13 mouse cellular contexts compared by ENCODE assay signal in genomic region chr1:52971881-52972503, GRCm38 (mm10). TPM values are rescaled to one million over a fixed set of nuclear protein-coding genes. Genes with fewer than 3 reads are reported as not detected.
A peak's percentile ranks its signal among the peaks of the same experiment; 100 is the strongest.
DNase-seq lines count a peak whose midpoint lies in the region; ATAC-seq and TF ChIP-seq lines count a peak whose summit lies in the region.
"Had no signal": no experiment of that assay in that cellular context is flagged by ENCODE, and none has a peak within 500 bp of the region (broad histone marks: within the 10 kb centered on the region; RNA-seq: fewer than 3 reads in every experiment).

No protein-coding gene starts in this region.

- H3K4me1 ChIP-seq in limb, embryonic 13.5 days: no peaks in the 10 kb centered on the region
- no peaks in the 10 kb centered on the region for H3K4me1 ChIP-seq in limb, embryonic 10.5 days
- H3K4me1 ChIP-seq in limb, embryonic 14.5 days (ENCODE audit: control insufficient read depth, insufficient read depth, low read length): no peaks in the 10 kb centered on the region

- peak; percentile 69 to 71 for DNase-seq in cerebellum, postnatal 10 days
- DNase-seq in cerebellum, adult 11 months: no peak
- no peak for DNase-seq in limb, embryonic 10.5 days (ENCODE audit: low spot score)
- DNase-seq in limb, embryonic 14.5 days (ENCODE audit: low spot score): peak; percentile 21
- peak; percentile 27 for DNase-seq in skeletal muscle tissue, adult 2 months (ENCODE audit: low read depth, low spot score)
- no peak for DNase-seq in left cerebral cortex, adult 11 months (ENCODE audit: low spot score)
- DNase-seq: cerebellum, adult 8-10 months; spleen, adult 18-20 months; thymus, postnatal 36 days had no signal

- peak; percentile 40; the same call in 1 of the 2 replicates for ATAC-seq in limb, embryonic 13.5 days (ENCODE audit: low FRiP score, low read depth)
- peak; percentile 50; the same call in 1 of the 2 replicates for ATAC-seq in limb, embryonic 14.5 days (ENCODE audit: low FRiP score, low read depth)
- ATAC-seq in erythroid progenitor cell, adult 5-6 weeks (replicated peaks; ENCODE audit: low FRiP score, poor library complexity, severe bottlenecking): no peak

- no peaks in the 10 kb centered on the region for H3K36me3 ChIP-seq in limb, embryonic 13.5 days
- no peaks in the 10 kb centered on the region for H3K36me3 ChIP-seq in limb, embryonic 10.5 days
- H3K36me3 ChIP-seq in limb, embryonic 14.5 days (ENCODE audit: control insufficient read depth, insufficient read depth, low read length): no peaks in the 10 kb centered on the region
- H3K36me3 ChIP-seq: G1E had no signal

- no peak overlapping the region for H3K9ac ChIP-seq in limb, embryonic 13.5 days
- no peak overlapping the region for H3K9ac ChIP-seq in limb, embryonic 14.5 days (ENCODE audit: low read depth, low read length, severe bottlenecking)

- no peak overlapping the region for H3K27ac ChIP-seq in limb, embryonic 13.5 days
- no peak overlapping the region for H3K27ac ChIP-seq in limb, embryonic 10.5 days
- no peak overlapping the region for H3K27ac ChIP-seq in limb, embryonic 14.5 days (replicated peaks; ENCODE audit: low read depth, low read length)
- H3K27ac ChIP-seq: left cerebral cortex, adult 2 months had no signal

- H3K4me3 ChIP-seq in limb, embryonic 13.5 days: no peak overlapping the region
- no peak overlapping the region for H3K4me3 ChIP-seq in limb, embryonic 10.5 days
- H3K4me3 ChIP-seq in limb, embryonic 14.5 days (replicated peaks; ENCODE audit: low read length): no peak overlapping the region
- H3K4me3 ChIP-seq: left cerebral cortex, adult 2 months had no signal

- TF ChIP-seq POLR2A in limb, embryonic 14.5 days (IDR thresholded peaks at IDR 0.05; ENCODE audit: borderline replicate concordance, extremely low read depth, insufficient read depth, insufficient read length): no peak

- WGBS in limb, embryonic 13.5 days: 81% methylated on average over 2 of the region's 2 CpGs
- WGBS in limb, embryonic 10.5 days: 82% methylated on average over 2 of the region's 2 CpGs
- 78% methylated on average over 2 of the region's 2 CpGs for WGBS in limb, embryonic 14.5 days

- H3K27me3 ChIP-seq in limb, embryonic 13.5 days: no peaks in the 10 kb centered on the region
- H3K27me3 ChIP-seq in limb, embryonic 10.5 days (ENCODE audit: low read depth, poor library complexity, severe bottlenecking): no peaks in the 10 kb centered on the region
- no peaks in the 10 kb centered on the region for H3K27me3 ChIP-seq in limb, embryonic 14.5 days (ENCODE audit: control insufficient read depth, insufficient read depth, low read length)

- no peak overlapping the region for H3K4me2 ChIP-seq in limb, embryonic 13.5 days (replicated peaks)
- no peak overlapping the region for H3K4me2 ChIP-seq in limb, embryonic 14.5 days (replicated peaks; ENCODE audit: low read depth, low read length, severe bottlenecking)

- no peaks in the 10 kb centered on the region for H3K9me3 ChIP-seq in limb, embryonic 13.5 days
- no peaks in the 10 kb centered on the region for H3K9me3 ChIP-seq in limb, embryonic 10.5 days (replicated peaks)
- H3K9me3 ChIP-seq in limb, embryonic 14.5 days (ENCODE audit: control insufficient read depth, low read length): no peaks in the 10 kb centered on the region
- H3K9me3 ChIP-seq: G1E had no signal

RNA-seq across cellular contexts. Expression of gene 1700019D03Rik, which starts 48.0 kb away (rescaled TPM):
- polyA plus RNA-seq in limb, embryonic 13.5 days (2015; fragmentation: Nextera tagmentation; extraction: Ambion mirVana): 3.6 and 4.0 TPM in 2 replicates
- polyA plus RNA-seq in limb, embryonic 10.5 days (2016; fragmentation: Nextera tagmentation; extraction: Ambion mirVana): 0.84 and 1.1 TPM in 2 replicates
- polyA plus RNA-seq in limb, embryonic 14.5 days (2012; rRNA removed): 0.96 and 0.97 TPM in 2 replicates
- polyA plus RNA-seq in limb, embryonic 14.5 days (2014; fragmentation: Nextera tagmentation; extraction: Ambion mirVana): 3.2 and 3.5 TPM in 2 replicates
- not detected in 2 replicates for total RNA-seq in erythroid progenitor cell, adult 5-6 weeks (2015; ENCODE audit: low replicate concordance)
- total RNA-seq in erythroid progenitor cell, adult 5-6 weeks (2017; ENCODE audit: low replicate concordance): not detected in 2 replicates
- polyA plus RNA-seq: G1E had no signal

Comparison
In these comparisons a context has a peak if more than half of its experiments do, and no peak if none do; other contexts are left out.
1. DNase-seq: peak in cerebellum, postnatal 10 days (2 of 2), limb, embryonic 14.5 days (single experiment) and skeletal muscle tissue, adult 2 months (single experiment); none in cerebellum, adult 11 months (single experiment), limb, embryonic 10.5 days (single experiment) and left cerebral cortex, adult 11 months (single experiment).